Mouse (Mus musculus): ENCODE data around the gene Urm1.

- TF ChIP-seq CTCF (IDR thresholded peaks at IDR 0.05; ENCODE audit: borderline replicate concordance, control insufficient read depth, extremely low read depth, insufficient read depth, low read length, poor library complexity) (no peak), POLR2A (IDR thresholded peaks at IDR 0.05; ENCODE audit: control insufficient read depth, extremely low read depth, insufficient read depth, low read length, poor library complexity) (no peak)
Measured at GRCm38 (mm10) chr2:29844661-29845060, 24.8 kb downstream of the Urm1 start.
